Mouse (Mus musculus) MEL (cell line): ENCODE measurements around the gene Heg1. TPM values are rescaled to one million over a fixed set of nuclear protein-coding genes. Genes with fewer than 3 reads are reported as not detected.

Source experiments
- DNase-seq: peaks from one replicate; pipeline ENCODE4 v3.0.0; 2011; ENCODE audit warnings: low read depth, low spot score
- H3K27ac ChIP-seq: 2 replicates; pipeline ENCODE4 v1.5.1; 2012; ENCODE audit warnings: low read depth, mild to moderate bottlenecking, control low read depth, low read length, moderate library complexity; ENCODE audit not compliant: control insufficient read depth
- H3K27me3 ChIP-seq, 2 experiments: fragments of 150-350 bp in 1 of 2; sonication (generic) in 1 of 2; 2 replicates each; pipeline ENCODE4 v1.6.1; 2012; ENCODE audit warnings: low read length in 2 of 2, mild to moderate bottlenecking in 2 of 2, improper control_type of control experiment in 1 of 2, moderate library complexity in 1 of 2; ENCODE audit not compliant: insufficient read depth in 2 of 2, control insufficient read depth in 1 of 2
- H3K36me3 ChIP-seq, 2 experiments: 2 replicates each; pipeline ENCODE4 v1.6.1; 2012 to 2014; ENCODE audit warnings: low read length in 2 of 2, improper control_type of control experiment in 1 of 2, inconsistent platforms in 1 of 2, mild to moderate bottlenecking in 1 of 2; ENCODE audit not compliant: insufficient read depth in 2 of 2, control insufficient read depth in 1 of 2
- H3K4me1 ChIP-seq, 2 experiments: fragments of 150-350 bp in 1 of 2; sonication (generic) in 1 of 2; 2 replicates each; pipeline ENCODE4 v1.6.1; 2012; ENCODE audit warnings: low read length in 2 of 2, improper control_type of control experiment in 1 of 2, mild to moderate bottlenecking in 1 of 2; ENCODE audit not compliant: insufficient read depth in 2 of 2, control insufficient read depth in 1 of 2
- H3K4me3 ChIP-seq, 2 experiments: fragments of 150-350 bp in 1 of 2; sonication (generic) in 1 of 2; 2 replicates each; pipeline ENCODE4 v1.5.1; 2012; ENCODE audit warnings: low read depth in 2 of 2, low read length in 2 of 2, mild to moderate bottlenecking in 2 of 2, moderate library complexity in 2 of 2, control low read depth in 1 of 2, improper control_type of control experiment in 1 of 2; ENCODE audit not compliant: control insufficient read depth in 1 of 2, insufficient read depth in 1 of 2
- H3K79me2 ChIP-seq: 2 replicates; pipeline ENCODE4 v1.6.1; 2012; ENCODE audit warnings: mild to moderate bottlenecking, low read length, moderate library complexity; ENCODE audit not compliant: control insufficient read depth, poor library complexity, insufficient read depth
- H3K9ac ChIP-seq: 2 replicates; pipeline ENCODE4 v1.6.1; 2012; ENCODE audit warnings: low read depth, mild to moderate bottlenecking, control low read depth, low read length, moderate library complexity; ENCODE audit not compliant: control insufficient read depth, poor library complexity, severe bottlenecking
- H3K9me3 ChIP-seq: fragments of 150-350 bp; sonication (generic); replicated peaks from 2 replicates; pipeline ENCODE4 v1.6.1; 2012; ENCODE audit warnings: mild to moderate bottlenecking, low read length, improper control_type of control experiment, moderate library complexity; ENCODE audit not compliant: insufficient read depth
- CHD2 ChIP-seq: IDR thresholded peaks from 2 replicates; pipeline ENCODE4 v1.6.1; 2011; ENCODE audit warnings: low read length, improper control_type of control experiment
- E2F4 ChIP-seq: IDR thresholded peaks from 2 replicates; pipeline ENCODE4 v1.6.1; 2011; ENCODE audit warnings: low read depth, low read length, improper control_type of control experiment, borderline replicate concordance
- GABPA ChIP-seq: IDR thresholded peaks from 2 replicates; pipeline ENCODE4 v1.6.1; 2012; ENCODE audit warnings: low read depth, mild to moderate bottlenecking, inconsistent platforms, low read length, improper control_type of control experiment, moderate library complexity
- JUND ChIP-seq: IDR thresholded peaks from 2 replicates; pipeline ENCODE4 v1.6.1; 2011; ENCODE audit warnings: low read depth, mild to moderate bottlenecking, improper control_type of control experiment, low read length
- KAT2A ChIP-seq: conservative IDR thresholded peaks from 2 replicates; pipeline ENCODE4 v1.6.1; 2012; ENCODE audit warnings: low read depth, low read length, improper control_type of control experiment, inconsistent platforms
- NRF1 ChIP-seq: IDR thresholded peaks from 2 replicates; pipeline ENCODE4 v1.6.1; 2014; ENCODE audit warnings: low read depth, mild to moderate bottlenecking, inconsistent platforms, low read length, improper control_type of control experiment, moderate library complexity; ENCODE audit not compliant: poor library complexity, insufficient read depth, severe bottlenecking
- POLR2AphosphoS5 ChIP-seq: IDR thresholded peaks from 2 replicates; pipeline ENCODE4 v1.6.1; 2012; ENCODE audit warnings: low read depth, borderline replicate concordance, mild to moderate bottlenecking, inconsistent platforms, low read length, moderate library complexity, mixed read lengths
- RAD21 ChIP-seq: IDR thresholded peaks from 2 replicates; pipeline ENCODE4 v1.6.1; 2011; ENCODE audit warnings: mild to moderate bottlenecking, low read depth, low read length, improper control_type of control experiment
- RCOR1 ChIP-seq: IDR thresholded peaks from 2 replicates; pipeline ENCODE4 v1.6.1; 2012; ENCODE audit warnings: low read depth, mild to moderate bottlenecking, inconsistent platforms, low read length, improper control_type of control experiment
- USF2 ChIP-seq, 2 experiments: IDR thresholded peaks; 2 replicates each; pipeline ENCODE4 v1.6.1; 2011 to 2012; ENCODE audit warnings: improper control_type of control experiment in 2 of 2, low read length in 2 of 2, borderline replicate concordance in 1 of 2, inconsistent platforms in 1 of 2, low read depth in 1 of 2, mild to moderate bottlenecking in 1 of 2; ENCODE audit not compliant: insufficient read depth in 1 of 2
- ZKSCAN1 ChIP-seq: IDR thresholded peaks from 2 replicates; pipeline ENCODE4 v1.6.1; 2012; ENCODE audit warnings: low read depth, mild to moderate bottlenecking, inconsistent platforms, low read length, improper control_type of control experiment, moderate library complexity
- ZNF384 ChIP-seq: IDR thresholded peaks from 2 replicates; pipeline ENCODE4 v1.6.1; 2012; ENCODE audit warnings: low read depth, mild to moderate bottlenecking, inconsistent platforms, low read length, improper control_type of control experiment
- polyA plus RNA-seq, 2 experiments: library from polyadenylated mRNA; stranded (reverse) in 1 of 2; unstranded in 1 of 2; fragments of >175 nt in 1 of 2; fragments of >200 nt in 1 of 2; gene quantifications; 2 replicates each; pipeline versions ENCODE4 v1.2.1 to v1.2.4; 2012; ENCODE audit warnings: low replicate concordance in 2 of 2, low read depth in 1 of 2; ENCODE audit not compliant: insufficient read length in 2 of 2, insufficient read depth in 1 of 2, missing spikeins in 1 of 2
- total RNA-seq: library from RNA; depleted of rRNA; stranded (reverse); fragments of 300-350 nt; gene quantifications from 2 replicates; pipeline ENCODE4 v1.2.3, GENCODE M21; 2012

The Heg1 gene
- total and polyA plus RNA-seq, 3 experiments: 4.1 to 72.0 (median 6.9) TPM

DNA sequence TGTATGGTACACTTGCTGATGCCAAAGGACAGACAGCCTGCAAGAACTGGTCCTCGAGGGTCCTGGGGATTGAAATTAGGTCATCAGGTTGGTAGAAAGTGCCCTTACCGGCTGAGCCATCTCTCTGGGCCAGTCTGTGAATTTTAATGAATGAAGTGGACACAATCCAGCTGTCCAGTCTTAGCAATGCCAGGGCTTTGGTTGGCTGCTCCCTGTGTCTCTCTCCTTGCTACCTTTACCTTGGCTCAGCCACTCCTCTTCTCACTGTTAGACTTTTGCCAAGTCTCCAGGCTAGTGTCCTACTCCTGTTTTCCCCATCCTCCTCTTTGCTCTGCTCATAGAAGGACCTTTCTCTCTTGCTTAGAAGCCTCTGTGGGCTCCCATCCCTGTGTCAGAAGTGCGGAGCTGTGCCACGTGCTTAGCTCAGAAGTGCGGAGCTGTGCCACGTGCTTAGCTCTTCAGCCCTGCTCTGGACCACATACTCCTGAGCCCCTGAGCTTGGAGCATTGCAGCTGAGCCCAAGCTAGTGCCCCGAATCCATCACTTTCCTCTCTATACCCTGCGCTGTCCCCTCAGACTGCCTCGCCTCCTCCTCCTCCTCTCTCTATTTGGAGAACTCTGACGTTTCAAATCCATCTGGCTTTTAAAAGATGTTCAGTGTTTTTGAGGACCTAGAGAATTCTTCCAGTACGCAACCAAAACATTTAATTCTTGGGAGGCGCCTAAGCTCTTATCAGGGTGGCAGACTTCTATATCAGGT lies 48.2 kb upstream of the Heg1 start:
- TF ChIP-seq E2F4 (no peak), ZKSCAN1 (no peak)
- no peaks in the 10 kb centered on the region for H3K4me1 ChIP-seq
- peaks cover 12 to 17% of the 10 kb centered on the region in 2 experiments for H3K27me3 ChIP-seq
- no peaks in the 10 kb centered on the region for H3K36me3 ChIP-seq
- H3K4me3 ChIP-seq: no peak overlapping the region
- no peak overlapping the region for H3K9ac ChIP-seq
- no peak overlapping the region for H3K27ac ChIP-seq
- no peaks in the 10 kb centered on the region for H3K9me3 ChIP-seq
- no peaks in the 10 kb centered on the region for H3K79me2 ChIP-seq
- no peak for DNase-seq

DNA sequence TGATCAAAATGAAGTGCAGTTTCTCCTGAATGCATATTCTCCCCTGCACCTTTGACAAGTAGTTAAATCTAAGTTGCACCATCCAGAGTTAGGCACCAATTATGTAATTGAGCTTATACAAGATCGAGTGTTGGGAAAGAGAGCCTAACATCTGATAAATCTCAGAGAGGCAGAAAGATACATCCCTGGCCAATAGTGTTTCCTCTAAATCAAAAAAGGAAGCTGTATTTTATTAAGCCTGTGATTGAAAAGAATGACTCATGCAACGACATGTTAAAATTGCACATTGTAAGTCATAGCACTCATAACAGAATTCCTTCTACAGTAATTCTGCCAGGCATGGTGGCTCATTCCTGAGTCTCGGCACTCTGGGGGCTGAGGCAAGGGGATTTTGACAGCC lies 42.4 kb upstream of the Heg1 start:
- H3K36me3 ChIP-seq: no peaks in the 10 kb centered on the region
- H3K4me3 ChIP-seq: no peak overlapping the region
- no peak for TF ChIP-seq GABPA
- 0 out of 2 replicates have a peak, but pooled peaks have one; percentile 24 for TF ChIP-seq RCOR1
- TF ChIP-seq NRF1: no peak
- TF ChIP-seq POLR2AphosphoS5: no peak
- TF ChIP-seq, all 39 proteins: peak for 1
- Histone ChIP-seq H3K4me1 (no peaks in the 10 kb centered on the region), H3K27me3 (peaks cover 5 to 13% of the 10 kb centered on the region in 2 experiments), H3K27ac (no peak overlapping the region), H3K9ac (no peak overlapping the region), H3K9me3 (no peaks in the 10 kb centered on the region), H3K79me2 (no peaks in the 10 kb centered on the region)
- no peak for DNase-seq

DNA sequence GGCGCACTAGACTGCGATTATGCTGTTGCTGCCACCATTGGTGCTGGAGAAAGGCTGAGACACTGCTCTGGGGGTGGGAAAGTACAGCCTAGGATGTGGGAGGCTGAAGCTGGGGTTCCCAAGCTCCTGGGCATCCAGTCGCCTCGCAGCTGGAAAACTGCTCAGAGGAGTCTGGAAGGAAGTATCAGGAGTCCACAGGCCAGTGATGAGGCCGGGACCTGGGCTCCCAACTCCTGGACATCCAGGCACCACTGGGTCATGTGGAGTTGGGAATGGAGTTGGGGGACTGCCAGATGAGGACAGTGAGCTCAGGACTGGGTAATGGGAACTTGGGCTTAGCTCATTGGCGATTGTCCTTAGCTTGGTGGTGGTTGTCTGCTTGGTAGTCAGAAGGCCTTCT lies 31.1 kb upstream of the Heg1 start:
- H3K79me2 ChIP-seq: no peaks in the 10 kb centered on the region
- H3K4me1 ChIP-seq: no peaks in the 10 kb centered on the region
- H3K9me3 ChIP-seq: no peaks in the 10 kb centered on the region
- H3K9ac ChIP-seq: no peak overlapping the region
- H3K27me3 ChIP-seq: peaks cover 0 to 2% of the 10 kb centered on the region in 2 experiments; a peak in 3 of 4 replicates
- H3K27ac ChIP-seq: no peak overlapping the region
- H3K36me3 ChIP-seq: peaks cover 0 to 6% of the 10 kb centered on the region in 2 experiments; a peak in 2 of 4 replicates
- TF ChIP-seq JUND: no peak
- no peak for TF ChIP-seq RAD21
- no peak for TF ChIP-seq ZNF384
- no peak for TF ChIP-seq GABPA
- no peak for TF ChIP-seq KAT2A
- TF ChIP-seq CHD2: no peak
- no peak for TF ChIP-seq USF2 (IDR thresholded peaks at IDR 0.05; ENCODE audit: borderline replicate concordance in 1 of 2, insufficient read depth in 1 of 2, low read depth in 1 of 2, low read length in 2 of 2)
- H3K4me3 ChIP-seq: no peak overlapping the region
- DNase-seq: no peak
